Mouse (Mus musculus): Measurements from ENCODE around the gene Sept9.

Sept9 gene

DNA sequence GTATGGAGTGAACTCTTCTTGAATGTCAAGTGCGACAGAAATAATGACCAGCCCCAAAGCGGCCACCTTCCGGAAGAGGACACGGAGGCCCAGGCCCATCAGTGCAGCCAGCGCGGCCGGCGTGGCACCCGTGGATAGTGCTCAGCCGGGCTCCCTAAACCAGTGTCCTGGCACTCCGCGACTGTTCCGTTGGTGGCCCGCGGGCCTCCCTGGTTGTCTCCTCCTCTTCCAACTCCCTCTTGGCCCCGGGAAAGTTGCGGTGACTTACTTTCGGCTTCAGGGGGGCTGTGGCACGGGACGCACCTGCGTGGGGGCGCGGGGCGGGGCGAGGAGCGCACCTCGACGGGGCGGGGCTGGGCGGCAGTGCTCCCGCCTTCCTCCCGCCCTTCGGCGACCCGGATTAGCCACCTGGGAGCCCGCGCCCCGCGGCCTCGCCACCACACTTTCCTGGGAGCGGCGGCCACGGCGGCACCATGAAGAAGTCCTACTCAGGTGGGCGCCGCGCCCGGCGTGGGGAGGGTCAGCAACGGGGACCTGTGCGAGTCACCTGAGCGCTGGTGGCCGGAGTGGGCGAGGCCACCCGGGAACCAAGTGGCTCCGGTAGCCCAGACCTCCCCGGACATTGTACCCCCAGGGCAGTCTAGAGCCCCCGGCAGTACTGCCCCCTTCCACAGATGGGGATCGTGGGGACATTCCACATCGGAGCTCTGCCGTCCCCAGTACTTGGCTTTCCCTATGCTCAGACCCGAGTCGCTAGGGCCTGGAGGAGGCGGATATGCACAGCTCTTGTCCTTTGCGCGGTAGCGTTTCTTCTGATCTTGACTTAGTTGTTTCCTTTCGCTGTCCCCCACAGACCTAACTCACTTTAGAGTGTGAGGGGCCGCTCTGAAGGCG is at the start of gene Sept9:
Gene Sept9 (plus strand): TSS at position 380 of the 894 bp plus-strand sequence.
- no peak for DNase-seq (ENCODE audit: extremely low spot score, low read depth, low spot score)

- DNase-seq (ENCODE audit: extremely low spot score, low read depth, low spot score), result no peak
Observed at GRCm38 (mm10) chr11:117150467-117150966, 48.9 kb upstream of the Sept9 start.

DNA sequence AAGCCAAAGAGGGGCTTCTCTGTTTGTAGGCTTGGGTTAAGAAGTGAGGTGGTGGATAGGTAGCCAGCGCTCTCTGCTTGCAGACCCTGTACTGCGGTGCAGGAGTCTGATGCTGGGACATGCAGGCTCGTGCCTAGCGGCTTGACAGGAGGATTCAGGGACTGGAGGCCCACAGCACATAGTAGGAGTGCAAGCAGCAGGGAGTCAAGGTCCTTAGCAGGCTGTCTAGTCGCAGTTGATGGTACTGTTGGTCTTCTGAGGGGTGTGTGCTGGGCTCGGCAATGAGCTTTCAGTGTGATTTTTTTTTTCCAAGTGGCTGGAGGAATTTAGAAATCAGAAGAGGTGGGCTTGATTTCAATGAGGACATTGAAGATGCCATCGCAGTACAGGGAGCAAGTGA is 48.0 kb upstream of the Sept9 start:
- DNase-seq (ENCODE audit: extremely low spot score, low read depth, low spot score), result no peak

- no peak for DNase-seq (ENCODE audit: extremely low spot score, low read depth, low spot score)
Observed at GRCm38 (mm10) chr11:117152541-117152940, 46.9 kb upstream of the Sept9 start.

GRCm38 (mm10) chr11:117153553-117153952 is 45.9 kb upstream of the Sept9 start:
- no peak for DNase-seq (ENCODE audit: extremely low spot score, low read depth, low spot score)

- DNase-seq (ENCODE audit: extremely low spot score, low read depth, low spot score), result no peak
Observed at GRCm38 (mm10) chr11:117154088-117154815, 45.2 kb upstream of the Sept9 start.

DNA sequence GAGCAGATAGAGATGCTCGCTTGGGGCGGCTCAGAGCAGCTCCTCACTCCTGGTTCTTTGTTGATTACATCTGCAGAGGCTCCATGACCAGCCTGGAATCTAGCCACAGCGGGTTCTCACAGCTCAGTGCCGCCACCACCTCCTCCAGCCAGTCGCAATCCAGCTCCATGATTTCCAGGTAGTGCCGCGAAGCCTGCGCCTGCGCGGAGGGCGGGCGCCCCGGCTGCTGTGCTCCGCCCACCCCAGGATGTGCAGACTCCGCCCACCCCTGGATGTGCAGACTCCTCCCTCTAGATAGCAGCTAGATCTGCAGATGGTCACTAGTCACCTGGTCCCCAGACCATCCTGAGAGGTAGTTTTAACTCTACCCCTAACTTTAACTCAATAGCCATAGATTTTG is 42.7 kb upstream of the Sept9 start:
- peak; percentile 26 for DNase-seq (ENCODE audit: extremely low spot score, low read depth, low spot score)

- DNase-seq (ENCODE audit: extremely low spot score, low read depth, low spot score), result no peak
Observed at GRCm38 (mm10) chr11:117158343-117158742, 41.1 kb upstream of the Sept9 start.

- DNase-seq (ENCODE audit: extremely low spot score, low read depth, low spot score), result no peak
Observed at GRCm38 (mm10) chr11:117159257-117159945, 40.1 kb upstream of the Sept9 start.

GRCm38 (mm10) chr11:117159946-117160307 is 39.5 kb upstream of the Sept9 start:
- DNase-seq (ENCODE audit: extremely low spot score, low read depth, low spot score), result no peak

GRCm38 (mm10) chr11:117160791-117161190 is 38.7 kb upstream of the Sept9 start:
- no peak for DNase-seq (ENCODE audit: extremely low spot score, low read depth, low spot score)

- no peak for DNase-seq (ENCODE audit: extremely low spot score, low read depth, low spot score)
Observed at GRCm38 (mm10) chr11:117161574-117161973, 37.9 kb upstream of the Sept9 start.

DNA sequence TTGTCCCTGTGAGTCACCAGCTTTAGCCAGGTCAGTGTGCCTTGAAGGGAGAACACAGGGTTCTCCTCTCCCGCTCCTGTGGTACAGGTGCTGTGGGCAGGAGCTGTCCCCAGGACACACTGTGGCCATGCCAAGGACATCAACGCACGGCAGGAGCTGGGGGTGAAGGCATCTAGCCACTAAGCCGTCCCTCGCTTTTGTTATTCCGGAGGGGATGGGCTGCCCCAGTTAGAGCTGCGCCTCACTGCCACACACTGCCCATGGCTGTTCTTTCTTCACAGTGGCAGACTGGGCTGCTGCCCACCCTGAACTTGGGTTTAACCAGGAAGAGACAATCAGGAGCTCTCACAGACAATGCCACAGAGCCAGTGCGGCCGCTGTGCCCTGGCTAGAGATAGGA is 36.4 kb upstream of the Sept9 start:
- no peak for DNase-seq (ENCODE audit: extremely low spot score, low read depth, low spot score)

GRCm38 (mm10) chr11:117163771-117164170 is 35.7 kb upstream of the Sept9 start:
- DNase-seq (ENCODE audit: extremely low spot score, low read depth, low spot score), result no peak

- no peak for DNase-seq (ENCODE audit: extremely low spot score, low read depth, low spot score)
Observed at GRCm38 (mm10) chr11:117168278-117169087, 31.0 kb upstream of the Sept9 start.

DNA sequence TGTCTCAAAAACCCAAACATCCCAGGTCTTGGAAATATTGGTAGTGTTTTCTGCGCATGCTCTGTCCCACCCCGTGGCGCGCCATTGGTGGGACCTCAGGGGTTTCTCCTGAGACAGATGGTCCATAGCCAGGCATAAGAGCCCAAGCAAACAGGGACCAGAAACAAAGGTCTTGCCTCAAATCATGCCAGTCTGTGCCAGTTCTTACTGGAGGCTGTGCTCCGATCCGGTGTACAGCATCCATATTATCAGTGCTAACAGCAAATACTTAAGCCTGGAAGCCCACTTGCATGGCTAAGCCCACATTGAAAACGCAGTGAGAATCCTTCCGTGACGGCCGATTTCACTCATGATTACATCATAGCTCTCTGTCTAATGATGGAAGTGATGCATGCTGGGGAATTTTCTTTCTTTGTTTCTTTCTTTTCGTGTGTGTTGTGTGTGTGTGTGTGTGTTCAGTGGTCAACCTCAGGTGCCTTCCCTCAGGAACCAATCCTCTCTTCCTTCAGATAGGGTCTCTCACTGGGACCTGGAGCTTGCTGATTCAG is 30.3 kb upstream of the Sept9 start:
- no peak for DNase-seq (ENCODE audit: extremely low spot score, low read depth, low spot score)

- DNase-seq (ENCODE audit: extremely low spot score, low read depth, low spot score), result no peak
Observed at GRCm38 (mm10) chr11:117169801-117170565, 29.5 kb upstream of the Sept9 start.

DNA sequence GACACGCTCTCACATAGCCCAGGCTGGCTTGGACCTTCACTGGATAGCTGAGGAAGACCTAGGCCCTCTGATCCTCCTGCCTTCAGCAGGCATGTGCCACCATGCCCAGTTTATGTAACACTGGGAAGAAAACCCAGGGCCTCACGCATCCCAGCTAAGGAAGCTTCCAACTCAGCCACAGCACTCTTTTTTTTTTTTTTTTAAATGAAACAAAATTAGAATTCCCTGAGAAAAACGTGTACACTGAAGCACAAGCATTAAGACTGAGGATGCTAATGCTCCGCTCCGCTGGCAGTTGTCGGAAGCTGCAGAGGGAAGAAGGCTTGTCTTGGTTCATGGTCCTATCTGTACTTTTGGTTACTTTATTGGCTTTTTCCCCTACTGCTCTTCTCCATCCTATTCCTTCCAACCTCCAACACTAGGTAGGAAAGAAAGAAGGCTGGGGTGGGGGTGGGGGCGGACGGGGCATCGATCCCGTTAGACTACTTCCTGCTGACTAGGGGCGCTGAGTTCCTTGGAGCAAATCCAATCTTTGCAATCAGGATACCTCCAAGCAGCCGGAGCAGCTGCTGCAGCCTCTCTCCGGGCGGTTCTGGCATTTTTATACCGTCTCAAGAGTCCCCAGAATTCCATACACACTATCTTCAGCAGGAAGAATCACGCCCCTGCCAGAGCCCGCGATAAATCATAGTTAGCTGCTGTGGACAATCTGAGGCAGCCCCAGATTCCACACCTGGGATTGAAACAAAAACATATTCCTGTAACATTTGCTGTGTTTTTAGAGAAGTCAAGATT is 25.2 kb upstream of the Sept9 start:
- DNase-seq (ENCODE audit: extremely low spot score, low read depth, low spot score), result no peak

DNA sequence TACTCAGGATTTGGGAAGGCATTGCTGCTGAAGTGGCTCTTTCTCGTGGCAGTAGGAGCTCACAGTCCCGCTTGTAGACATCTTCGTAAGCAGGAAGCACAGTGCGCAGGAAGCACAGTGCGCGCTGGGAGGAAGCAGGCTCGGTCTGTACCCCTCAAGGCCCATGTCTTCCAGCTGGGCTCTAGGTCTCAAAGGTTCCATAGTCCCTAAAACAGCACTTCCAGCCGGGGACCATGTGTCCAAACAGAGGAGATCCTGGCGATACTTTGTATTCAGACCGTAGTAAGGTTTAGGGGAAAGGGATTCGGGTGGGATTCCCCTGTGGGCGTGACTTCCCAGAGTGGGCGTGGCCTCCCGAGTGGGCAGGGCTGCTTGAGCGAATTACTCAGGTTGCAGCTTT is 24.5 kb upstream of the Sept9 start:
- DNase-seq (ENCODE audit: extremely low spot score, low read depth, low spot score), result no peak

Data from hindlimb bud, embryonic 11.5 days (tissue).